In genomic region chr13:12395571-12395970, GRCm38 (mm10) we compare ENCODE assay signal across 8 mouse cellular contexts. TPM values are rescaled to one million over a fixed set of nuclear protein-coding genes. Genes with fewer than 3 reads are reported as not detected.
DNase-seq lines count a peak whose midpoint lies in the region; ATAC-seq and TF ChIP-seq lines count a peak whose summit lies in the region.

No protein-coding gene starts in this region.

- no peak for TF ChIP-seq POLR2A in thymus, adult 2 months (IDR thresholded peaks at IDR 0.05; ENCODE audit: control insufficient read depth, extremely low read depth, insufficient read depth, low read length, poor library complexity)

- H3K4me2 ChIP-seq in liver, embryonic 15.5 days, result peak overlapping the region; percentile 89
- H3K4me2 ChIP-seq in stomach, embryonic 16.5 days (ENCODE audit: low read depth, low read length), result peak overlapping the region; percentile 97

- H3K36me3 ChIP-seq in thymus, adult 2 months (ENCODE audit: control insufficient read depth, insufficient read depth, low read length), result peaks cover 9% of the 10 kb centered on the region
- peaks cover 25% of the 10 kb centered on the region for H3K36me3 ChIP-seq in liver, embryonic 15.5 days (replicated peaks)
- H3K36me3 ChIP-seq in stomach, embryonic 16.5 days (ENCODE audit: control insufficient read depth, insufficient read depth, low read length), result no peaks in the 10 kb centered on the region

- WGBS in thymus, adult 2 months, result under 1% methylated on average over 23 of the region's 23 CpGs
- WGBS in liver, embryonic 15.5 days (ENCODE audit: insufficient replicate concordance), result under 1% methylated on average over 23 of the region's 23 CpGs
- WGBS in stomach, embryonic 16.5 days, result under 1% methylated on average over 23 of the region's 23 CpGs

- no peaks in the 10 kb centered on the region for H3K9me3 ChIP-seq in liver, embryonic 15.5 days (replicated peaks)
- no peaks in the 10 kb centered on the region for H3K9me3 ChIP-seq in stomach, embryonic 16.5 days (replicated peaks; ENCODE audit: control insufficient read depth, low read length)

- H3K27ac ChIP-seq in thymus, adult 2 months (ENCODE audit: control insufficient read depth, insufficient read depth, low read length), result no peak overlapping the region
- H3K27ac ChIP-seq in liver, embryonic 15.5 days (replicated peaks), result 0 out of 2 replicates have a peak overlapping the region, but pooled peaks have one; percentile 6
- no peak overlapping the region for H3K27ac ChIP-seq in stomach, embryonic 16.5 days (ENCODE audit: low read length)

- peak; percentile 33 for ATAC-seq in frontal cortex, adult (ENCODE audit: low TSS enrichment)
- peak; percentile 3 for ATAC-seq in liver, embryonic 15.5 days (ENCODE audit: insufficient read depth)
- no peak for ATAC-seq in stomach, embryonic 16.5 days (ENCODE audit: insufficient read depth, low FRiP score)

- no peaks in the 10 kb centered on the region for H3K27me3 ChIP-seq in thymus, adult 2 months (ENCODE audit: control insufficient read depth, insufficient read depth, low read length)
- no peaks in the 10 kb centered on the region for H3K27me3 ChIP-seq in liver, embryonic 15.5 days
- no peaks in the 10 kb centered on the region for H3K27me3 ChIP-seq in stomach, embryonic 16.5 days (ENCODE audit: control insufficient read depth, insufficient read depth, low read length)

- peaks cover 6% of the 10 kb centered on the region for H3K4me1 ChIP-seq in thymus, adult 2 months (replicated peaks; ENCODE audit: control insufficient read depth, insufficient read depth, low read length)
- peaks cover 24% of the 10 kb centered on the region for H3K4me1 ChIP-seq in liver, embryonic 15.5 days (replicated peaks)
- H3K4me1 ChIP-seq in stomach, embryonic 16.5 days (ENCODE audit: control insufficient read depth, insufficient read depth, low read length), result peaks cover 9% of the 10 kb centered on the region

- TF ChIP-seq CTCF in thymus, adult 2 months (IDR thresholded peaks at IDR 0.05; ENCODE audit: borderline replicate concordance, control insufficient read depth, extremely low read depth, insufficient read depth, low read length, poor library complexity), result no peak

- peak overlapping the region; percentile 65 for H3K9ac ChIP-seq in liver, embryonic 15.5 days
- H3K9ac ChIP-seq in stomach, embryonic 16.5 days (ENCODE audit: low read length), result peak overlapping the region; percentile 67

- peak overlapping the region; percentile 84 for H3K4me3 ChIP-seq in thymus, adult 2 months (ENCODE audit: control insufficient read depth, insufficient read depth, low read length)
- peak overlapping the region; percentile 87 for H3K4me3 ChIP-seq in liver, embryonic 15.5 days (replicated peaks)
- peak overlapping the region; percentile 99 for H3K4me3 ChIP-seq in stomach, embryonic 16.5 days (replicated peaks; ENCODE audit: low read length)

- no peak for DNase-seq in frontal cortex, postnatal 25 days (ENCODE audit: low spot score in 2 of 2)
- DNase-seq in thymus, adult 2 months, result no peak
- DNase-seq in thymus, postnatal 25 days, result no peak
- DNase-seq in forelimb bud, embryonic 11.5 days (ENCODE audit: low read depth, low spot score), result peak; percentile 12
- DNase-seq in adrenal gland, adult 8-10 months, result no peak

RNA-seq across cellular contexts. Expression of gene Heatr1, which starts 0.7 kb away (rescaled TPM):
- 66.3 and 93.2 TPM in 2 replicates for polyA plus RNA-seq in thymus, adult 2 months (2012; rRNA removed)
- 8.0 and 9.8 TPM in 2 replicates for polyA plus RNA-seq in liver, embryonic 15.5 days (2015; fragmentation: Nextera tagmentation; extraction: Ambion mirVana)
- 17.5 and 19.2 TPM in 2 replicates for polyA plus RNA-seq in stomach, embryonic 16.5 days (2015; fragmentation: Nextera tagmentation; extraction: Ambion mirVana)
- total RNA-seq in adrenal gland, adult 8-10 months (2022), result 10 to 100 TPM; 33.3 to 45.0 (median 35.6) TPM

RNA-seq across cellular contexts. Expression of gene Actn2, which starts 55.0 kb away (rescaled TPM):
- 19.2 and 93.2 TPM in 2 replicates for polyA plus RNA-seq in thymus, adult 2 months (2012; rRNA removed)
- polyA plus RNA-seq in liver, embryonic 15.5 days (2015; fragmentation: Nextera tagmentation; extraction: Ambion mirVana), result 17.0 and 22.5 TPM in 2 replicates
- polyA plus RNA-seq in stomach, embryonic 16.5 days (2015; fragmentation: Nextera tagmentation; extraction: Ambion mirVana), result 4.0 and 129 TPM in 2 replicates
- 1 to 10 TPM in 3 of 4 experiments, under 1 TPM in 1; 0.45 to 2.4 (median 1.7) TPM for total RNA-seq in adrenal gland, adult 8-10 months (2022)
